7 mouse cellular contexts compared by ENCODE assay signal in the genomic region with DNA sequence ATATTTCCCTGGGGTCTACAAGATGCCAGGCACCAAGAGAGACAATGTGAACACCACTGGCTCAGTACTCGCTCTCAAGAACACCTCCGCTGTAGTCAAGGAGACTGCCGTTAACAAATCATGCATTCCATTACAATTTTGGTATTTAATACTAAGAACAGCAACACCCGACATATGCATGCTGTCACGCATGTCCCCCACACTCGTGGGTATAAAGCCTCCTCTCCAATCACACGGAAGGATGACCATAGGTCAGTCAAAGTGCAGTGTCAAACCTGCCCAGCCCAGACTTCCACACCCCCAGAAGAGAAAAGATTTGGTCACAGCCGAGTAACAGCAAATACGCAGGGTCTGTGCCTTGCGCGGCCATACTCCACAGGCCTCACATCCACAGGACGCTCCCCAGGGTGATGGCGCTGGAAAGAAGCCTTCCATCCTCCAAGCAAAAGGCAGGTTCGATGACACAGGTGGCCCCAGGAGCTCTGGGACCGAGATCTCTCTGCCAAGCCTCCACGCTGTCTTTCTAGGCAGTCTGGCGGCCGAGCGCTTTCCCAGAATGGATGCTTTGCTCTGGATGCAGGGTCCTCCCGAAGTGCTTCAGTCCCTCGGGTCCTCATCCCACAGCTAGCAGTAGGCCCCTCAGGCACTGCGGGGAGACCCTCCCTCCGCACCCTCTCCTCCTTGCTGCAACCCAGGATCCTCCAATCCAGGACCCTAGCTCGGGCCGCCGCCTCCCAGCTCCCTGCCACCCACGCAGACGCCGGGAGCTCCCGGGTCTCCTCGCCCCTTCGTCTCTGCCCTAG. TPM values are rescaled to one million over a fixed set of nuclear protein-coding genes. Genes with fewer than 3 reads are reported as not detected.
DNase-seq lines count a peak whose midpoint lies in the region; ATAC-seq and TF ChIP-seq lines count a peak whose summit lies in the region.

No protein-coding gene starts in this region.

- no peaks in the 10 kb centered on the region for H3K9me3 ChIP-seq in lung, embryonic 14.5 days (ENCODE audit: low read depth, low read length)
- H3K9me3 ChIP-seq in embryonic facial prominence, embryonic 12.5 days = no peaks in the 10 kb centered on the region
- H3K9me3 ChIP-seq in intestine, embryonic 16.5 days (ENCODE audit: control insufficient read depth, low read length) = no peaks in the 10 kb centered on the region

- peak overlapping the region; percentile 70 for H3K4me2 ChIP-seq in lung, embryonic 14.5 days
- H3K4me2 ChIP-seq in embryonic facial prominence, embryonic 12.5 days (replicated peaks) = peak overlapping the region; percentile 86
- peak overlapping the region; percentile 96 for H3K4me2 ChIP-seq in intestine, embryonic 16.5 days (ENCODE audit: low read depth, low read length)
- peak overlapping the region; percentile 72 for H3K4me2 ChIP-seq in myocyte (ENCODE audit: low read depth)

- H3K9ac ChIP-seq in lung, embryonic 14.5 days = peak overlapping the region; percentile 59
- peak overlapping the region; percentile 66 for H3K9ac ChIP-seq in embryonic facial prominence, embryonic 12.5 days
- H3K9ac ChIP-seq in intestine, embryonic 16.5 days (ENCODE audit: low read depth, low read length) = peak overlapping the region; percentile 84

- peak overlapping the region; percentile 22 for H3ac ChIP-seq in myocyte (ENCODE audit: control insufficient read depth, insufficient read length)

- no peak for TF ChIP-seq POLR2A in myocyte (IDR thresholded peaks at IDR 0.05; ENCODE audit: insufficient read length, low read depth)

- peaks cover 5% of the 10 kb centered on the region; the same call in 1 of the 2 replicates for H3K4me1 ChIP-seq in lung, embryonic 14.5 days (ENCODE audit: insufficient read depth)
- peaks cover 11% of the 10 kb centered on the region; the same call in 1 of the 2 replicates for H3K4me1 ChIP-seq in embryonic facial prominence, embryonic 12.5 days
- H3K4me1 ChIP-seq in intestine, embryonic 16.5 days (ENCODE audit: control insufficient read depth, insufficient read depth, low read length) = peaks cover 12% of the 10 kb centered on the region

- WGBS in lung, embryonic 14.5 days = 6% methylated on average over 32 of the region's 32 CpGs
- 8% methylated on average over 32 of the region's 32 CpGs for WGBS in embryonic facial prominence, embryonic 12.5 days
- WGBS in intestine, embryonic 16.5 days = 9% methylated on average over 32 of the region's 32 CpGs

- peak overlapping the region; percentile 52 for H3K4me3 ChIP-seq in lung, embryonic 14.5 days (ENCODE audit: low read depth, low read length)
- peak overlapping the region; percentile 64 for H3K4me3 ChIP-seq in embryonic facial prominence, embryonic 12.5 days
- peak overlapping the region; percentile 83 for H3K4me3 ChIP-seq in intestine, embryonic 16.5 days (ENCODE audit: low read length)
- peak overlapping the region; percentile 41 for H3K4me3 ChIP-seq in myocyte

- no peaks in the 10 kb centered on the region for H3K79me2 ChIP-seq in myocyte (ENCODE audit: control insufficient read depth, insufficient read depth)

- peaks cover 4% of the 10 kb centered on the region; the same call in 1 of the 2 replicates for H3K27me3 ChIP-seq in lung, embryonic 14.5 days (ENCODE audit: insufficient read depth, low read length)
- peaks cover 8% of the 10 kb centered on the region; the same call in 1 of the 2 replicates for H3K27me3 ChIP-seq in embryonic facial prominence, embryonic 12.5 days
- peaks cover 4% of the 10 kb centered on the region; the same call in 1 of the 2 replicates for H3K27me3 ChIP-seq in intestine, embryonic 16.5 days (replicated peaks; ENCODE audit: control insufficient read depth, insufficient read depth, low read length)
- H3K27me3 ChIP-seq in myocyte (ENCODE audit: control insufficient read depth, insufficient read depth, insufficient read length) = peaks cover 5% of the 10 kb centered on the region

- H3K27ac ChIP-seq in lung, embryonic 14.5 days (ENCODE audit: low read depth) = no peak overlapping the region
- peak overlapping the region; percentile 14; the same call in 1 of the 2 replicates for H3K27ac ChIP-seq in embryonic facial prominence, embryonic 12.5 days
- H3K27ac ChIP-seq in intestine, embryonic 16.5 days (ENCODE audit: low read length) = peak overlapping the region; percentile 27; the same call in 1 of the 2 replicates

- ATAC-seq in lung, embryonic 14.5 days (ENCODE audit: insufficient read depth) = peak; percentile 18
- peak; percentile 19; the same call in 1 of the 2 replicates for ATAC-seq in embryonic facial prominence, embryonic 12.5 days (ENCODE audit: insufficient number of reproducible peaks, insufficient read depth, low FRiP score, low TSS enrichment)
- ATAC-seq in intestine, embryonic 16.5 days = no peak; the same call in none of the 2 replicates

- no peak for TF ChIP-seq CTCF in lung, embryonic 14.5 days (IDR thresholded peaks at IDR 0.05; ENCODE audit: low read depth)

- H3K36me3 ChIP-seq in lung, embryonic 14.5 days (ENCODE audit: insufficient read depth) = no peaks in the 10 kb centered on the region
- no peaks in the 10 kb centered on the region for H3K36me3 ChIP-seq in embryonic facial prominence, embryonic 12.5 days
- H3K36me3 ChIP-seq in intestine, embryonic 16.5 days (ENCODE audit: control insufficient read depth, insufficient read depth, low read length) = no peaks in the 10 kb centered on the region
- no peaks in the 10 kb centered on the region for H3K36me3 ChIP-seq in myocyte (ENCODE audit: control insufficient read depth, insufficient read depth)

- peak; percentile 15 for DNase-seq in lung, embryonic 14.5 days
- no peak for DNase-seq in lung, postnatal 10 days
- peak; percentile 10 for DNase-seq in R1 (ENCODE audit: low read depth, low spot score)
- DNase-seq in T-cell, adult 2 months (ENCODE audit: low spot score) = no peak

TF ChIP-seq in myocyte, 11 proteins besides CTCF, POLR2A, EP300 and RAD21:
- TF ChIP-seq TCF12 (IDR thresholded peaks at IDR 0.05; ENCODE audit: insufficient read depth, poor library complexity, severe bottlenecking) (no peak), TCF3 (IDR thresholded peaks at IDR 0.05; ENCODE audit: insufficient read length, low read depth) (no peak), E2F4 (IDR thresholded peaks at IDR 0.05; ENCODE audit: insufficient read depth) (no peak), MYOG (IDR thresholded peaks at IDR 0.05; ENCODE audit: control insufficient read depth in 1 of 3, insufficient read depth in 1 of 3, insufficient read length in 2 of 3, low read depth in 2 of 3) (no peak), MAX (IDR thresholded peaks at IDR 0.05; ENCODE audit: low read depth) (no peak), SRF (IDR thresholded peaks at IDR 0.05; ENCODE audit: control insufficient read depth, insufficient read length, low read depth) (no peak), MYOD1 (IDR thresholded peaks at IDR 0.05; ENCODE audit: control insufficient read depth in 1 of 3, insufficient read length in 2 of 3, low read depth in 2 of 3) (no peak), POLR2AphosphoS2 (IDR thresholded peaks at IDR 0.05; ENCODE audit: insufficient read length, low read depth) (no peak), REST (IDR thresholded peaks at IDR 0.05; ENCODE audit: insufficient read depth, insufficient read length) (no peak), CEBPB (IDR thresholded peaks at IDR 0.05; ENCODE audit: insufficient read depth, poor library complexity, severe bottlenecking) (no peak), USF1 (IDR thresholded peaks at IDR 0.05; ENCODE audit: low read depth) (no peak)
TF ChIP-seq in myocyte: peak in this region for 0.

RNA-seq across cellular contexts. Expression of a gene that starts 0.5 kb away (rescaled TPM):
- polyA plus RNA-seq in lung, embryonic 14.5 days (2014; fragmentation: Nextera tagmentation; extraction: Ambion mirVana) = 10.6 and 12.7 TPM in 2 replicates
- polyA plus RNA-seq in embryonic facial prominence, embryonic 12.5 days (2016; fragmentation: Nextera tagmentation; extraction: Ambion mirVana) = 13.5 and 14.1 TPM in 2 replicates
- 14.6 and 14.7 TPM in 2 replicates for polyA plus RNA-seq in intestine, embryonic 16.5 days (2015; fragmentation: Nextera tagmentation; extraction: Ambion mirVana)
- 13.9 TPM for polyA plus RNA-seq in myocyte (2012; fragmentation: generic; extraction: Trizol)

RNA-seq across cellular contexts. Expression of a gene that starts 33.2 kb away (rescaled TPM):
- 0.54 TPM in 1 of 2 replicates, not detected in the other for polyA plus RNA-seq in lung, embryonic 14.5 days (2014; fragmentation: Nextera tagmentation; extraction: Ambion mirVana)
- polyA plus RNA-seq in embryonic facial prominence, embryonic 12.5 days (2016; fragmentation: Nextera tagmentation; extraction: Ambion mirVana) = 0.26 and 0.64 TPM in 2 replicates
- 2.4 and 2.6 TPM in 2 replicates for polyA plus RNA-seq in intestine, embryonic 16.5 days (2015; fragmentation: Nextera tagmentation; extraction: Ambion mirVana)
- 0.17 TPM for polyA plus RNA-seq in myocyte (2012; fragmentation: generic; extraction: Trizol)

Comparison
In these comparisons a context has a peak if more than half of its experiments do, and no peak if none do; other contexts are left out.
1. DNase-seq: peak in lung, embryonic 14.5 days (single experiment) and R1 (single experiment); none in lung, postnatal 10 days (single experiment) and T-cell, adult 2 months (single experiment).
2. Peak in every context shown above with its lines, with median percentiles within 50 percentile points of each other: H3K4me2 ChIP-seq, H3K4me3 ChIP-seq and H3K9ac ChIP-seq.